Mouse (Mus musculus) layer of hippocampus, adult 8-10 months (tissue): ENCODE results near the gene Taz. TPM values are rescaled to one million over a fixed set of nuclear protein-coding genes. Genes with fewer than 3 reads are reported as not detected.
A peak's percentile ranks its signal among the peaks of the same experiment; 100 is the strongest.

Experiments
- DNase-seq, 2 experiments: peaks; one replicate each; pipeline ENCODE4 v3.0.0; 2022; ENCODE audit warnings: low spot score in 2 of 2
- microRNA-seq, 2 experiments: library from miRNA; unstranded; fragments of <30 nt; microRNA quantifications; one replicate each; pipeline ENCODE4 v1.2.0; 2022
- total RNA-seq, 4 experiments: library from RNA; stranded (reverse); gene quantifications; 2 replicates each; pipeline ENCODE4 v1.2.4; 2022

The Taz gene
- total RNA-seq, 4 experiments from 2014 or later, result 64.2 to 86.3 (median 75.9) TPM

- DNase-seq, result no peak
These were observed 3.8 kb upstream of the Taz start for GRCm38 (mm10) chrX:74277916-74278315.

- no peak for DNase-seq
These were observed 526 bp upstream of the Taz start for GRCm38 (mm10) chrX:74281041-74281731.

GRCm38 (mm10) chrX:74282395-74283091 lies 831 bp downstream of the Taz start:
- peak; percentile 81 to 82 for DNase-seq

GRCm38 (mm10) chrX:74283092-74283437 lies 1.4 kb downstream of the Taz start:
- DNase-seq, result no peak

- DNase-seq, result no peak
These were observed 11.7 kb downstream of the Taz start for GRCm38 (mm10) chrX:74293431-74293830.

DNA sequence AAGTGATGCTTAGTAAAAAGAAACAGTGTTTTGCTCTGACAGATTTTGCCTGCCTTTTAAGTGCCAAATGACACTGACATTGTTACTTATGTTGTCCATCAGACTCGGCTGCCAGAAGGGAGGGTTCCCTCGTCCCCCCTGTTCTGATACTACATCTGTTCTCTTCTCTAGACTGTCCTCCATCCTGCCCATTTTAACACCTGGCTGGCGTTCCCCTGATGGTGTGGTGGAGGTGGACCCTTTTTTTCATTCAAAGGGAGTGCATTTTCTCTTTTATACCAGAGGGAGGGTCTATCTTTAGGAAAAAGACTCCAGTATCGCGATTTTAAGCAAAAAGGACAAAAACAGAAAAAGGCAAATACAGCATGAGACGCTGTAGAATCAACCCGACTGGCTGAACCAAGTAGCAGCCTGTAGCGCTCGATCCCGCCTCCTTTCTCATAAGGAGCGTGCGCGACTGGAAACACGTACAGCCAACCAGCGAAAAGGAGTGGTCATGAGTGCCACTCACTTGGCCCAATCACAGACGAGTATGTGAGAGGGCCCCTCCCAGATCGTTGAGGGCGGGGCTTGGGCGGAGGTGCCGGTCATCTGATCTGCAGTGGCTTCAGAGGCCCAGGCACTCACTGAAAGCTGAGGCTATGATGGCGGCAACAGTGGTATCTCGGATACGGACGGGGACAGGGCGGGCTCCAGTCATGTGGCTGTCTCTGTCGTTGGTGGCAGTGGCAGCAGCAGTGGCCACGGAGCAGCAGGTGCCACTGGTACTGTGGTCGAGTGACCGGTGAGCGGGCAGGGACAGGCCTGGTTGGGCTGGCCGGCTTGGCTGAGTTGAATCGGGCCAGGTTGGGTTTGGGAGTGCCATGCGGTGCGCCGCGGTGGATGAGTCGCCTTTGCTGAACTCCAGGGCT lies 15.1 kb downstream of the Taz start, which contains the start of gene Atp6ap1:
TSS of gene Atp6ap1 (plus strand) at position 560 of the 911 bp plus-strand sequence.
- DNase-seq, result peak; percentile 94 to 95

DNA sequence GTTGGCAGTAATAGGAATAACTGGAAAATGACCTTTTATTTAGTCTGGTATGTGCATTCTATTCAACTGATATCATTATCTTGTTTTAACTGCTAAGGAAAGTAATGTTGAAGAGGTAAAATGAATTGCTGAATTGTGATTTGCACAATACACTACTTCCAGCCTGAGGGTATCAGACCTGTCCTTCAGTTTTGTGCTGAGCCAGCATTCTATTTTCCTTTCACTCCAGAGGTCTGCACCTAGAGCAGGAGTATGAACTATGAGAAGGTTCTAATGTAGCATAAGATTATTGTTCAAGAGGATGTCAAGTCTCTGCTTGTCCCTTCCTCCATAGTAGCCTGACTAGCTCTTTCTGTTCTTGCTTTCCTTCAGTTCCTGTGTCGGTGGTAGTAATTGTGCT lies 16.6 kb downstream of the Taz start:
- no peak for DNase-seq

DNA sequence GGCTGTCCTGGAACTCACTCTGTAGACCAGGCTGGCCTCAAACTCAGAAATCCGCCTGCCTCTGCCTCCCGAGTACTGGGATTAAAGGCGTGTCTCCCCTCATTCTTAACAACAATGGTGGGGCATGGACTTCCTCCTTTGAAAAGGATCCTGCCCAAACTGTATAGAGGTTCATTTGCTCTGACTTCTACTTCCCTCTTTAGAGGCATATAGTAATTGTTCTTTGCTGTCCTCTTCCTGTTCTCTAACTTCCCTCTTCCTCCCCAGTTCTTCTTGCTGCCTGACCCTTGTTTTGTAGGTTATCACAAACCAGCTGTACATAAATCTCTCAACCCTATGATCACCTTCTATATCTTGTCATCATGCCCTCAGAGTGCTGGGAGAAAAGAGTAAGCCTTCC lies 18.0 kb downstream of the Taz start:
- DNase-seq, result no peak

- peak; percentile 54 to 62 for DNase-seq
These were observed 23.4 kb downstream of the Taz start, which contains the start of gene Gdi1 for GRCm38 (mm10) chrX:74304867-74305700. Gene Gdi1, plus strand, starts transcription at chrX:74304998.

DNA sequence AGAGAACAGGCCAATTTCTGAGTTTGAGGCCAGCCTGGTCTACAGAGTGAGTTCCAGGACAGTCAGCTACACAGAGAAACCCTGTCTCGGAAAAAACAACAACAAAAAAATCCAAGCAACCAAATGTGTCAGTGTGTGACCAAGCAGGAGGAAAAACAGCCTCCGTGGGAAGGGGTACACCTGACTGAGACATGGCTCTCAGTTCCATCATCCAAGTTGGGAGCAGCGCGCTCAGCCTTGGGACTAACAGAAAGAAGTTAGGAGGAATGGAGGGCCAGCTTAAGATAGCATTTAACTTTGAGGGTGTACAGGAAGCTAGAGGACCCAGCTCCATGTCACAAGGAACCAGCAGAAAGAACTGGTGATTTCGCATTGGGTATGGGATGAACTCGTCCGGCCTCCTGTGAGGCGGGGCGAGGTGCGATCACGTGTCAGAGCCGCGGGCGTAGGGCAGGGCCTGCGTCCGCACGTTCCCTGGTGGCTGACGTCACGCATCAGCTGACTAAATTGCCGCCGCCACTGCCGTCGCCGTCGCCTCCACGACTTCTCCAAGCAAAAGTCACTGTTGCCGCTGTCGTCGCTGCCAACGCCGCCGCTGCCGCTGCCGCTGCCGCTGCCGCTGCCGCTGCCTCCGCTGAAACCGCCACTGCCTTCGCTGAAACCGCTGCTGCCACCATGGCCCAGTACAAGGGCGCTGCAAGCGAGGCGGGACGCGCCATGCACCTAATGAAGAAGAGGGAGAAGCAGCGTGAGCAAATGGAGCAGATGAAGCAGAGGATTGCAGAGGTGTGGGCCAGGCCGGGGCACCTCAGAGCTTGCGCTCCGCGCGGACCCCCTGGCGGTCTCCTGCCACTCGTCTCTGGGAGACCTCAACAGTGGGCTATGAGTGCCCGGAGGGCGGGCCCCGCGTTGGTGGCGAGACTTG lies 31.1 kb downstream of the Taz start, which contains the start of gene Fam50a:
TSS of gene Fam50a (plus strand) at position 494 of the 925 bp plus-strand sequence.
- peak; percentile 85 to 87 for DNase-seq

- DNase-seq, result peak in 1 of 2 experiments; percentile 42
These were observed 47.0 kb downstream of the Taz start, which contains the start of gene Plxna3 for GRCm38 (mm10) chrX:74328725-74329161. Gene Plxna3, plus strand, starts transcription at chrX:74329066.

GRCm38 (mm10) chrX:74329215-74329671 lies 47.5 kb downstream of the Taz start:
- DNase-seq, result no peak

- no peak for DNase-seq
These were observed 48.6 kb downstream of the Taz start for GRCm38 (mm10) chrX:74330166-74330930.

Small RNA genes lying within 50 kb of the gene (microRNA-seq; reads per million reads assigned to microRNA genes)
- gene Mir7091 (0 reads per million in 2 experiments), gene Mir7092 (0 reads per million in 2 experiments)

Other genes with a start within 250 kb of the Taz start
- under 1 TPM in 2 of 4 experiments, not detected in 2; 0.45 to 0.83 TPM for gene Opn1mw, start 154.4 kb upstream of the Taz start, total RNA-seq
- gene Mecp2, start 146.5 kb upstream of the Taz start, total RNA-seq, result 10 to 100 TPM; 85.8 to 96.1 (median 91.7) TPM
- not detected for gene Tex28, start 114.1 kb upstream of the Taz start, total RNA-seq
- under 1 TPM in 2 of 4 experiments, not detected in 2; 0.20 to 0.24 TPM for gene Tktl1, start 104.7 kb upstream of the Taz start, total RNA-seq
- gene Flna, start 32.1 kb upstream of the Taz start, total RNA-seq, result 100 to 1,000 TPM in 1 of 4 experiments, 10 to 100 TPM in 3; 70.1 to 101 (median 86.8) TPM
- 10 to 100 TPM; 33.0 to 42.3 (median 35.6) TPM for gene Emd, start 27.2 kb upstream of the Taz start, total RNA-seq
- gene Rpl10, start 11.1 kb upstream of the Taz start, total RNA-seq, result 100 to 1,000 TPM; 106 to 243 (median 166) TPM
- 1 to 10 TPM; 2.9 to 7.3 (median 5.2) TPM for gene Dnase1l1, start 425 bp downstream of the Taz start, total RNA-seq
- gene Atp6ap1, start 15.2 kb downstream of the Taz start, total RNA-seq, result 100 to 1,000 TPM; 325 to 354 (median 338) TPM
- 100 to 1,000 TPM; 637 to 728 (median 671) TPM for gene Gdi1, start 23.1 kb downstream of the Taz start, total RNA-seq
- 10 to 100 TPM; 28.7 to 39.4 (median 30.9) TPM for gene Fam50a, start 31.1 kb downstream of the Taz start, total RNA-seq
- gene Plxna3, start 47.2 kb downstream of the Taz start, total RNA-seq, result 10 to 100 TPM; 30.0 to 38.9 (median 33.1) TPM
- gene Lage3, start 71.7 kb downstream of the Taz start, total RNA-seq, result 10 to 100 TPM; 23.8 to 28.8 (median 26.8) TPM
- 10 to 100 TPM; 53.8 to 75.5 (median 62.2) TPM for gene Ubl4a, start 91.3 kb downstream of the Taz start, total RNA-seq
- gene Slc10a3, start 91.4 kb downstream of the Taz start, total RNA-seq, result 1 to 10 TPM; 2.6 to 3.4 (median 2.9) TPM
- 10 to 100 TPM; 18.1 to 27.3 (median 21.7) TPM for gene Fam3a, start 111.4 kb downstream of the Taz start, total RNA-seq
- gene Ikbkg, start 111.4 kb downstream of the Taz start, total RNA-seq, result 10 to 100 TPM; 46.2 to 56.7 (median 50.2) TPM
- 10 to 100 TPM; 28.2 to 36.7 (median 30.9) TPM for gene G6pdx, start 147.3 kb downstream of the Taz start, total RNA-seq
- gene Gm6880, start 199.5 kb downstream of the Taz start, total RNA-seq, result not detected